Mouse (Mus musculus) cerebellum, adult 18-20 months (tissue): ENCODE data around the gene Gm1113.

Experiments used
- DNase-seq, 2 experiments: peaks; one replicate each; pipeline ENCODE4 v3.0.0; 2021

The Gm1113 gene

GRCm38 (mm10) chr9:35523941-35524411 is 5.9 kb upstream of the Gm1113 start:
- DNase-seq = peak; percentile 82 to 84

GRCm38 (mm10) chr9:35523541-35523940 is 5.5 kb upstream of the Gm1113 start:
- DNase-seq = peak; percentile 47 to 53

GRCm38 (mm10) chr9:35522821-35523515 is 4.9 kb upstream of the Gm1113 start:
- no peak for DNase-seq

GRCm38 (mm10) chr9:35522241-35522640 is 4.2 kb upstream of the Gm1113 start:
- DNase-seq = no peak

GRCm38 (mm10) chr9:35520631-35521348 is 2.7 kb upstream of the Gm1113 start:
- DNase-seq = no peak

GRCm38 (mm10) chr9:35516711-35517110 is 1.4 kb downstream of the Gm1113 start:
- no peak for DNase-seq

GRCm38 (mm10) chr9:35516182-35516581 is 1.9 kb downstream of the Gm1113 start:
- no peak for DNase-seq

GRCm38 (mm10) chr9:35513900-35514299 is 4.2 kb downstream of the Gm1113 start:
- DNase-seq = no peak

GRCm38 (mm10) chr9:35508234-35508633 is 9.8 kb downstream of the Gm1113 start:
- DNase-seq = peak in 1 of 2 experiments; percentile 32

- no peak for DNase-seq
Observed at GRCm38 (mm10) chr9:35502361-35503000, 15.6 kb downstream of the Gm1113 start.

GRCm38 (mm10) chr9:35499946-35500345 is 18.1 kb downstream of the Gm1113 start:
- DNase-seq = no peak

- no peak for DNase-seq
Observed at GRCm38 (mm10) chr9:35495471-35495870, 22.6 kb downstream of the Gm1113 start.

GRCm38 (mm10) chr9:35494937-35495336 is 23.1 kb downstream of the Gm1113 start:
- no peak for DNase-seq

- no peak for DNase-seq
Observed at GRCm38 (mm10) chr9:35493733-35494092, 24.4 kb downstream of the Gm1113 start.

GRCm38 (mm10) chr9:35493033-35493732 is 24.9 kb downstream of the Gm1113 start:
- no peak for DNase-seq

- no peak for DNase-seq
Observed at GRCm38 (mm10) chr9:35491109-35491866, 26.8 kb downstream of the Gm1113 start.

GRCm38 (mm10) chr9:35488496-35488895 is 29.6 kb downstream of the Gm1113 start:
- no peak for DNase-seq

GRCm38 (mm10) chr9:35486616-35487015 is 31.5 kb downstream of the Gm1113 start:
- DNase-seq = no peak

- no peak for DNase-seq
Observed at GRCm38 (mm10) chr9:35483949-35484348, 34.1 kb downstream of the Gm1113 start.

- DNase-seq = no peak
Observed at GRCm38 (mm10) chr9:35482014-35482898, 35.8 kb downstream of the Gm1113 start.

GRCm38 (mm10) chr9:35479456-35479855 is 38.6 kb downstream of the Gm1113 start:
- no peak for DNase-seq
